Mouse (Mus musculus): ENCODE data around the gene Cfap61.
A peak's percentile ranks its signal among the peaks of the same experiment; 100 is the strongest.
"Not testable (repeated sequence)": the region's sequence is repeated elsewhere in the genome, so short reads cannot be mapped to it uniquely, and the experiment has no call there.

The Cfap61 gene

DNA sequence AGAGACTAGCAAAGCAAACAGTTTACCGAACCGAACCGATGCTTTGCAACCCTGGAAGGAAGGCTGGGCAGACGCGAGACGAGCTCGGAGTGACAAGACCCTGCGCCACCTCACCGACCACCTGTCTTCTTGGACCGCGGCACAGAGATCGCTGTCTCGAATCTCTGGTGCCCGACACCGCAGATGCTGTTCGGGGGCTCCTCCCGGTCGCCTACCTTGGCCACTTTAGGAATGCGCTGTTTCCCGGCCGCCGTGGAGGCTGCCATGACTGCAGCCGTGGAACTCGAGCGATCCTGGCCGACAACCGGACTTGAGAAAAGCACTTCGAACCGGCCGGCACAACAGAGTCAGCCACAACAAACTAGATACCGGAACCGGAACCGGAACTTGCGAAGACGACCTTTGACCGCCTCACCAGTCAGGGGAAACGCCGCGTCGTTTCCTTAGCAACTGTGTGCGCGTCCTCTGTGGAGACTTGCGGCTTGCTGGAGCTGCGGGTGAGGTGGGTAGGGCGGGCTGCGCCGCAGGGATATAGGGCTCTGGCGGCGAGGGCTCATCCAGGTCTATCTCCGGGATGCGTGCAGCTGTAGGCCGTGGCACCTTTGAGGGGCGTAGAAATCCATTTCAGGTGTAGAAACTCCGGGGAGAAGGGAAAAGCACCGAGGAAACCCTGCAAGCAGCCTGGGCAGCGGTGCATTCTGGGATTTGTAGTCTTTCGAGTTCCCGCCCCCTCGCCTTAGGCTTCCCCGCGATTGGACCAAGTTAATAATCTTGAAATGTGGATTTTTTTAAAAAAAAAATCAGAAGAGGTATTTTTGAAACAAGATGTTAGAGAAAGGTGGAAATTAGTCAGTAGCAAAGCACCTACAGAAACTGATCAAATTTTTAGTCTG is at the start of gene Cfap61, which contains the start of gene Crnkl1:
Gene Cfap61, plus strand, starts transcription at position 446 of the 893 bp plus-strand sequence.
Gene Crnkl1, minus strand, starts transcription at position 676 of the 893 bp plus-strand sequence.
- peak; percentile 97 for DNase-seq (ENCODE audit: low read depth, low spot score)

DNA sequence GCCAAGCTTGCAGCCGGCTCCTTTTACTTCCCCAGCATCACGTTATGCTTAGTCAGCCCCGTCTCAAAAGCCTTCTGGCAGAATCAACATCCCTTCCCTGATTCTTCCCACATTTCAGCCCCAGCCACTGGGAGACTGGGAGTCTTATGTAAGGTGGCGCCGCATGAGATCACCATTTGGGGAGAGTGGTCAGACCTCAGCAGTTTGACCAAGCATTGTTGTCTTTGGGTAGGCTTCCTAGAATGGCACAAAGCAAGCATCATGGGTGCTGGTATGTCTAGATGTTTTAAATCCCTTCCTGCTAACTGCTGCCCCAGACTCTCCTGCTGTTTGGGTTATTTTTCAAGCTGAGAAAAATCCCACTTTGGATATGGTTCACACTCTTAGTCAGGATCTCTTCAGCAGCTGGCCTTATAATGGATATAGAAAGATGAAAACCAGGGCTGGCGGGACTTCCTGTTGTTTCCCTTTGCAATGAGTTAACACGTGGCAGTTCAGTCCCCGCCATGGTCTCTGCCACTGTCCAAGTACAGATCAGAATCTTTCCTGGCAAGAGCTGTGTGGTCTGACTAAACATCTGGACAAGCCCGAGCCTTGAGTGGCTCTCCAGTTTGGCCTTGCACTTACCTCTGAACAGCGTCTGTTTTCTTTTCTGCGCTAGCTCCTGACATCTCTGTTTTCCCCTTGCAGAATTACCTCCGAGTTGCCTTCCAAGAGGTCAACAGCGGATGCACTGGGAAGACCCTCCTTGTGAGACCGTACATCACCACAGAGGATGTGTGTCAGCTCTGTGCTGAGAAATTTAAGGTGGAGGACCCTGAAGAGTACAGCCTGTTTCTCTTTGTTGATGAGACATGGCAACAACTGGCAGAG is 49.4 kb upstream of the Cfap61 start:
- no peak for DNase-seq (ENCODE audit: low read depth, low spot score)

DNA sequence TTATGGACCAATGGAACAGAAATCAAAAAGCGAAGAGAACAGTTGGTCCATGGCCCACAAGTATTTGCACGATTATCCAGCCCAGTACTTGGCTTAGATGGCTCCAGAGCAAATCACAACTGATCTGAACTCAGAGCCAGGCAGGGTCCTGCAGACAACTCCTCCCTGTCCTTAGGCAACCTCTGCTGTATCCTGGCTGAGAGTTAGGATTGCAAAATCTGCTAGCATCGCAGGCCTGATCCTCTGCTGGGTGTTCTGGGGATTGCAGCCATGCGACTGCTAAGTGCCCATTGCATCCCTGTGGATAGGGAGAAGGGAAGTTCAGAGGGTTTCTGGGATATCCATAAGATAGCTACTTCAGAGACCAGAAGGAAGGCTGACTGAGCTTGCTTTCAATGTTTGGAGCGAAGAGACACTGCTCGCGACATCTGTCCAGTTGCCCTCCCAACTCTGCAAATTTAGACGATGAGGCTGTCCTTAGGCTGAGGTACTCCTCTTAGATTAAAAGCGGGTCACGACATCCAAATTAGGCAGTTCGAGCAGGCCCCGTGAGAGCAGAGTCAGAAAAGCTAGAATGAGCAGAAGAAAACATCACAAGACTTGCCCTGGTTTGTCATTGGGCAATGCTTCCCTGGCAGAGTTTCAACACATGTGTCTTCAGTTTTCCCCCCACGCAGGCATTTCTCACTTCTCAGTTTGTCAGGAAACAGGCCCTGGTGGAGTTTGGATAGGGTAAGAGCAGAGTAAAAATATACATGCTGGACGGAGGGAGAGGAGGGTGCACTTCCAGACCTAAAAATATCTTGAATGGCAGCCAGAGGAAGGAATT is 46.4 kb upstream of the Cfap61 start:
- no peak for DNase-seq (ENCODE audit: low read depth, low spot score)

DNA sequence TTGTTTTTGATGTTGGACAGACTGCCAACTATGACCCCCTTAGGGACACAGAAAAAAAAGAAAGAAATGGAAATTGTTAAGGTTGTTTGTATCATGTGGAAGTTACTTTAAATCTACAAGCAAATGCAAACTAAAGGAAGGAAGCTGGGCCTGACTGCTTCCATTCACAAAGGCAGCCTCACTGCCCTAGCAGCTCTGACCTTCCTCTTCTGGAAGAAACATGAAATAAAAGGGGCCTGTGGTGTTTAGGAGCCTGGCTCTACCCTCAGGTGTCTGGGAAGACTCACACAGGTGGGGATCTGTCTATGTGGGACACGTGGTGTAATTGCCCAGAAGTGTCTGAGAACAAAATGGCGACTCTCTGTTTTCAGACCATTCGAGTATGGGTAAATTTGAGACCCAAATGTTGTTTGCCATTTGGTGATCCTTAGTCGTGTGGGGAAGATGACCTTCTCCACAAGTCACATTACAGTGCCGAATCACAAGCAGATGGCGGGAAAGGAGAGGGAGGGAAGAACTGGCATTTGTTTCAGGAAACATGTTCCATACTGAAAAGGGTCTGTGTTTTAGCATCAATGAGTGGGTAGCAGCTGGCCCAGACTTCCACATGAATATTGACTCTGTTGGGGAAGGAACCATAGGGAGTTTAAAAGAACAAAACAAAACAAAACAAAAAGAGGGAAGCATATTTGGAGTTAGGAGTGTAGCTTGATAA is 45.7 kb upstream of the Cfap61 start:
- no peak for DNase-seq (ENCODE audit: low read depth, low spot score)

DNA sequence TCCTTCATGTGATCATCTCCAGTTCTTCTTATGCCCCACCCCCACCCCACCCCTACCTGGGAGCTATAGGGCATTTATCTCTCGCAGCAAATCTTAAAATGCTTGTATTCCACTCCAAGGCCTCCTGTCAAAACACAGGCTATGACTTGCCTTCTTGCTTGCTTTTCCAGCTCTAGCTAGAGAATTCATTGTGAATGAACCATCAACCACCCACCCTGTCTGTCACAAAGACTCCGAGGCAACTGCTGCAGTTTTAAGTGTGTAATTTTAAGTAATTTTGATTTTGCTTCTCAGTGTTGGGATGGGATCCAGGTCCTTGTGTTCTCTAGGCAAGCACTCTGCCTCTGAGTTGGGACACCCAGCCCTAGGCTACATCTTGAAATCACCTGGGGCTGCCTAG is 44.0 kb upstream of the Cfap61 start:
- no peak for DNase-seq (ENCODE audit: low read depth, low spot score)

DNA sequence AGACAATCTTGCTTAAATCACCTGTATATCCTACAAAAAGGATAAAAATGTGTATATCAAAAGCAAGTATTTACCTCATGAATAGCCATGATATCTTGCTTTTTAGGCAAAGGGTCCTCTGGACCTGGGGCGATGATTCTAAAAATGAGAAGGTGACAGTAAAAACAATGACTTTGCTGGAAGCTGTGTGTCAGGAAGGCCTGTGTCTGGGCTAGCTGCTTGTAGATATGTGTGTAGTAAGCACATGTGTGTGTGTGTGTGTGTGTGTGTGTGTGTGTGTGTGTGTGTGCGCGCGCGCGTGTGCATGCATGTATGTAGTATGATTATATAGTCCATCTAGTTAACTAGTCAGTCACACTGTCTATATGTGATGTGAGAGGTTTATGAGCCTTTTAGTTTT is 40.8 kb upstream of the Cfap61 start:
- no peak for DNase-seq (ENCODE audit: low read depth, low spot score)

DNA sequence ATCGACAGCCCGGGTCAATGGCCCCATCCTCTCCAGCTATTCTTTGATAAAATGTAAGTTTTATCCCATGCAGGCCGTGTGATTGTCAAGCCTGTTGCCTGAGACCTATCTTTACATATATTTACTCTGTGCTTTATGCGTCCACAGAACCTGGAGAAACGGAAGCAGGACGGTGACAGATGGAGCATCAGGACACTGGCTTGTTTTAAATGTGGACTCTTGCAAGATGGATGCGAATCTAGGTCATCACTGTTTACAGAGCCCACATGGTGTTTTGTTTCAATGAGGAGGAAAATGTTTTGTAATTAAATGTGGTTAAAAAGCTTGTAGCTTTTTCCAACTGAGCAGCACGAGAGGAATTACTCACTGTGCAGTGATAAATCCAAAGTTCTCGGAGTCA is 36.5 kb upstream of the Cfap61 start:
- no peak for DNase-seq (ENCODE audit: low read depth, low spot score)

DNA sequence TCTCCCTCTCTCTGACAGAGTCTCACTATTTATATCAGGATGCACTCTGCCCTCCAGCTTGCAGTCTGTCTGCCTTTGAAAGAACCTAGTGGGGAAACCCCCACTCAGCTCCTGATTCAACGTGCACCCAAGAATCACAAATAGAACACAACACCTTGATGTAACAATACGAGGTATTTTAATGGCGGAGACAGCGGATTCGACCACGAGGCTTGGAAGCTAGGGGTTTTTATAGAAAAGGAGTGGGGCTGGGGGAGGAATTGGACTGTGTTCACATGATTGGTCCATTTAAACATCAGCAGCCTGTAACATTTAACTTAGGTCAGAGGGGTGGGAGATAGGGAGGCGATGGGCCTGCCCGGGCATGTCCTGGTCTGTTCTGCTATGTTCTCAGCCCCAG is 34.3 kb upstream of the Cfap61 start:
- DNase-seq (ENCODE audit: low read depth, low spot score): not testable (repeated sequence)

DNA sequence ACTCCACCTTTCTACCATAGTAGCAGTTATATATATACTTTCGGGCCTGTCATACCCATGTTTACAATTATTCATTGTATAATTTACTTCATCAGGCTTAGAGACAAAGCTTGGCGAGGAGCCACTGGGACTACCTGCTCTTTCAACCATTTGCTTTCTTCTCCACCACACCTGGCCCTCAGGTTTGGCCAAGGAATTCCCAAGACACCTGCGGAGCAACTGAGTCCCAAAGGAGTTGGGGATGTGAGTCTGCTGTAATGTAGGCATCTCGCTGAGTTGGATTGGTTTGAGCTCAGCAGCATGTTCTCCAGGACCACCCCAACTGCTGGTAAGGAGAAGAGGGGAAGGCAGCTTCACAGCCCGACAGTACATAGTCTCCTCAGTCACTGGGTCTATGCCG is 32.7 kb upstream of the Cfap61 start, which contains the start of gene Naa20:
Gene Naa20, plus strand, starts transcription at position 239 of the 400 bp plus-strand sequence.
- DNase-seq (ENCODE audit: low read depth, low spot score): no peak

DNA sequence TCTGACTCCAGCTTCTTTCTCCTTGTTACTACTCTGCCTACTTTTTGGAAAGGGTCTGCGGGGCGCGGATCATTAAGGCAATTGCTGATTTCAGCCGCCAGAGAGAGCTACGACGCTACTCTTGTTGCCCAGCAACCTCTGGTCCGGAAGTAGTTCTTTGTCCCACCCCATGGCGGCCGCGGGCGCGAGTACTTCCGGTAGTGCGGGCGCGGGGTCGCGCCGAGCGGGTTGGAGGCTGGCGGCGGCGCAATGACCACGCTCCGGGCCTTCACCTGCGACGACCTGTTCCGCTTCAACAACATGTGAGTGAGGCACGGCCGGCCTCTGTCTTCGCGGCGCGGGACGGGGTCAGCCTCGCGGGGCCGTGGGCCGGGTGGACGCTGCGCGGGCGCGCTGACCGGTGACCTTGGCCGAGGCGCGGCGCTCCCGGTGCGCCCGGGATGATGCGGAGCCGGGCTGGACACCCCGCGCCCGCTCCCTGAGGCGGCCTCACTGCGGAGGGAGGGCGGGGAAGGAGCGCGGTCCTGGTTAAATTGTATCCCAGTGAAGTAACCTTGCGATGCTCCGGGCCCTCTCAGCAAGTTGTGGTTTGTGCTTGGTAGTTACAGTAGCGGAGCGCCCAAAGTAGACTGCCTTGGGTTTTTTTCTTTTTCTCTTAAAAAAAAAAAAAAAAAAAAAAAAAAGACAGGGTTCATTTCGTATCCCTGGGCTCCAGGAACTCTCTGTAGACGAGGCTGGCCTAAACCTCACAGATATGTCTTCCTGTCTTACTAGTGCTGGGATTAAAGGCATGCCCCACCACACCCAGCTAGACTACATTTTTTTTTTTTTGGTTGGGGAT is 31.3 kb upstream of the Cfap61 start:
- DNase-seq (ENCODE audit: low read depth, low spot score): peak; percentile 92

DNA sequence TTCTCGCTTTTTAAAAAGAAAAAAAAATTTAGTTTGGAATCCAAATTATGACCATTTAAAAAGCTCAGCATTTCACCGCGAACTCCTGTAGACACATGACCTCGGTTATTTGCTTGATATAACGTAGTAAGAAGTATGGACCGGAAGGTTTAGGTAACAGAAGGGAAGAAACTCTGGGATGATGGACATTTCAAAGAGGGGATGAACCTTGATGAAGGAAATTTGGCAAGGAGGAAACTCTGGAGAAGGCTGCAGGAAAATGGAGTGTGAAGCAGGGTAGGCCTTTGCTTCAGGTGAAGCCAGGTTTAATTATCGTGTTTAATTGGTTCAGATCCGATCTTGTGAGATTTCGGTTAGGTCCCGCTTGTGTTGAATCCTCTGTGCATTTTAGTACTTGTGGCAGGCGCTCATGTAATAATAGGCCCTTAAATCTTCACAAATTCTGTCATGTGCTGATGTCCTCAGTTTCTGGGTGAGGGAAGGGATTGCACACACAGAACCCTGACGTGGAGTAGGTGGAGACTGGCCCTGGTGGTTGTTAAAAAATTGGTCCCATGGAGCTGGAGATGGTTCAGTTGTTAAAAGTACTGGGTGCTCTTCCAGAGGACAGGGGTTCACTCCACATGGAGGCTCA is 30.5 kb upstream of the Cfap61 start:
- peak; percentile 23 for DNase-seq (ENCODE audit: low read depth, low spot score)

DNA sequence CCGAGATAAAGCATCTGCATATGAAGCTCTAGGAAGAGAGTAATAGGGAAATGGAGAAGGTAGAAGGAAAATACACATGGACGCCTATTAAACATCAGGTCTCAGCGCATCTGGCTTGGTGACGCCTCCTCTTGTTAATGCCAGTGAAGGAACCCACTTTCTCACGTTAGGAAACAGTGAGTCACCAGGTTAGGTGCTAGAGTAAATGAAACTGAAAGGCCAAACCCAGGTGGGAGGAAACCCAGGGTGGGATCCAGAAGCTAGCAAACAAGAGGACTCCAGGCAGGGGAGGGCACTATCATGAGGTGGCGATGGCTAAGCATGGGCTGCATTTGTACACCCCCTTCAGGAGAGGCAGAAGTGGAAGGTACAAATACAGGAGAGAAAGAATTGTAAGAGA is 29.4 kb upstream of the Cfap61 start:
- peak; percentile 81 for DNase-seq (ENCODE audit: low read depth, low spot score)

DNA sequence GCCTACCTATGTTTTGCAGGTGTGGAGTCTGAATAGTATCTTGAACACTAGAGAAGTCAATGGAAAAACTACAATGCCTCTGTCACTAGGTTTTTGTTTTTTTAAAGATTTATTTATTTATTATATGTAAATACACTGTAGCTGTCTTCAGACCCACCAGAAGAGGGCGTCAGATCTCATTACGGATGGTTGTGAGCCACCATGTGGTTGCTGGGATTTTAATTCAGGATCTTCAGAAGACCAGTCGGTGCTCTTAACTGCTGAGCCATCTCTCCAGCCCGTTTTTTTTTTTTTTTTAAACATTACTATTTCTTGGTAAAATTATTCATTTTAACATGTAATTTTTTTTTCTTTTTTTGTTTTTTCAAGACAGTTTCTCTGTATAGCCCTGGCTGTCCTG is 28.7 kb upstream of the Cfap61 start:
- DNase-seq (ENCODE audit: low read depth, low spot score): not testable (repeated sequence)

DNA sequence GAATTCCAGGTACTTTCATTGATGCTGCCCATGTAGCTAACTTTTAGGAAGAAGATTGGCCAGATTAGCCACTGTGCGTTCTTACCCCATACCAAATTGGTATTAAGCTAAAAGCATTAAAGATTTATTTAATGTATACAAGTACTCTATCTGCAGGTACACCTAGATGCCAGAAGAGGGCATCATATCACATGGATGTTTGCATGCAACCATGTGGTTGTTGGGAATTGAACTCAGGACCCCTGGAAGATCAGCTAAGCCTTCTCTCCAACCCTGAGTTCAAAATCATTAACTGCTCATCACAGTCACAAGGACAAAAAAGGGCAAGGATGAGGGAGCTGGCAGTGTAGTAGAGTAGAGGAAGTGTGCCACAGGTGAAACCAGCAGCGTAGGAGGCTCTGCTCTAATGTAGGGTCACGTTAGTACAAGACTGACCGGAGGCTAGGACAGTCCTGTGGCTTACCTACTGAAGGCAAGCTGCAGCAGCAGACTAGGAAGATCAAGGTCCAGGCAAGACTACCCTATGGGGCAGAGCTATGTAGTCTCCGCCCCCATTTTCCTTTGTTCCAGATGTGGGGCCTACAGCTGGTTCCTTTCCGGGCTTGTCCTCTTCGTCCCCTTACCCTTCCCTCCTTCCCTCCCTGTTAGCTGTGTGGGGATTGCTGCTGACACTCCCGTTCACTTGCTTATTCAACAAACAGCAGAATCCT is 13.5 kb upstream of the Cfap61 start:
- DNase-seq (ENCODE audit: low read depth, low spot score): no peak

DNA sequence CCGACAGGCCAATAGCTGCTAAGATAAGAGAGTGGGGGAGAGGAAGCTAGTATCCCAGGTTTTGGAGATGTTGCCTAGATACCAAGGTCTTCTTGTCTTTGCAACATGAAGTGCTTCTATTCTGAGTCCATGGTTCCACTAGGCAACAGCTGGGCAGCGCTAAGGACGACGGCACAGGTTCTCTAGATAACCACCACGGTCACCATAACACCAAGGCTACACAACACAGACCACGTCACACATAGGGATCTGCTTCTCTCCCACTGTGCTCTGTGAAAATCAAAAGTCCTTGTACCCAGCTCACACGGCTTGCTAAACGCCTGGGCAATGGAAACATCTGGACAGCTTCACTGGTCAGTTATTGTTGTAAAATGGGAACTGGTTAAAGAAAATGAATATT is 2.4 kb downstream of the Cfap61 start:
- no peak for DNase-seq (ENCODE audit: low read depth, low spot score)

DNA sequence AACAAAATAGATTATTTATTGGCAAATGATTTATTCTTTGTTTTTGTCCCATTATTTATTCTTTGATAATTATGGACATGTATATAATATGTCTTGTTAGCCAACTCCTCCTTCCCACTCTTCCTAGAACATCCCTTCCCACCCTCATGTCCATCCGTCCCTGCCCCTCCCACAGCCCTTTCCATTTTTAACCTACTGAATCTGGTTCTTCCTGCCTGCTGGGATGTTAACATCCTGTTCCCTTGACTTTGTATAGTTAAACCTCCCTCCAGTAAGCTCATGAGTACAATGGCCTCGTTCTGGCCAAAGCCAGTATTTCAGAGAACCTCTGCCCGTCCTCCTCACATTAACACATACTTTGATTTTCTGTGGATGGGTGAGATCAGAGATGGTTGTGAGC is 6.8 kb downstream of the Cfap61 start:
- DNase-seq (ENCODE audit: low read depth, low spot score): no peak

DNA sequence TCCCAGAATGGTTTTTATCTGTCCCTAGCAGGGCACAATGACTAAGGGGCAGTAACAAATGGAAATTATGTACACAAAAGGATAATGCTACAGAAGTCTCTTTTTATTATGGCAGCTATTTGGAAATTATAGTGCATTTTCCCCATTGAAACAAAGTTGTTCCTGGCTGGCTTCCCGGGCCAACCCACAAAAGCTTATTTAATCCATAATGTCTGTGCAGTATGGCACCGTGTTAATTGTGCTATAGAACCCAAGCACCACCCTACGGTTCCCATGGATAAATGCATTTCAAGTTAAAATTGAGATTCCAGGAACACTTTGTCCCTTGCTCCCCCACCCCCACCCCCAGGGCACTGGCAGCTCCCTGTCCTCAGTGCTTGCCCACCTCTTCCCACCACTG is 9.7 kb downstream of the Cfap61 start:
- no peak for DNase-seq (ENCODE audit: low read depth, low spot score)

DNA sequence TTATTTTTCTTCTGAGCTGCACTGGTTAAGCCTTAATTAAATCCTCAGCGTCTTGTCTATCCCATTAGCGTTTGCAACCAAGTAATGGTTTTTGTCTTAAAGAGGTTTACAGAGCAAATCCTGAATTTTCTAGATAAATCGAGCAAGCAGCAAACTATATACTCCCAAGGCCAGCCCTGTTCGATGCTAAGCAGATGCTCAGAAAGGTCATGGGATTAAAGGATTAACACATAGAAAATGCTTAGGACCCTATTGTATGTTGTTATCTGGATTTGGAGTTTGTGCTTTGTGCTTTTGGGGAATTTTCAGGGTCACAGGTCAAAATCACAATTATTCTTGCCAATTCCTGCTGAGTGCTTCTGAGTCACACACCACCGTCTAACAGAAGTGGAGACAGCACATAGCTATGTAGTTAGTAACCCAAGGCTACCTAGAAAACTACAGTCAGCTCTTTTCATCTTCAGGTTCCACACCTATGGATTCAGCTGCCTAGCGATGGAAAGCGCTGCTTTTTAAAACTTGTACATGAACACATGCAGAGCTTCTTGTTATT is 13.9 kb downstream of the Cfap61 start:
- DNase-seq (ENCODE audit: low read depth, low spot score): no peak

Measured in CD4-positive, CD25-positive, alpha-beta regulatory T cell, adult 2 months (primary cell).